Mouse (Mus musculus): ENCODE results near the gene Serhl. TPM values are rescaled to one million over a fixed set of nuclear protein-coding genes. Genes with fewer than 3 reads are reported as not detected.

The Serhl gene
- polyA plus RNA-seq, 1 experiment = 15.7 TPM

DNA sequence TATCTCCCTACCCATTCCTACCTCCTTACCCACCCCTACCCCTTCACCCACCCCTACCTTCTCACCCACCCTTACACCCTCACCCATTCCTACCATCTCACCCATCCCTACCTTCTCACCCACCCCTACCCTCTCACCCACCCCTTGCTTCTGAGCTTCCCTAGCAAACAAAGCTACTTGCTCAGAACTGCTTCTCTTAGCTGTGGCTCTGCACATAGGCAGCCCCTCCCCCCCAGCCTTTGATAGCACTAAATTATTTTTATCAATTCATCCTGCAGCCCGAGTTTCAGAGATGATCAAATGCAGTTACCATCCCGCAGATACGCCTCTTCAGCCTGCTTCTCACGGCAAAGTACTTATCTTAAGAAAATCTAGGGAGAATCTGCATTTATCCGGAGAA, 5.8 kb upstream of the Serhl start:
- DNase-seq (ENCODE audit: extremely low spot score in 1 of 2, low spot score in 1 of 2) = peak in 1 of 2 experiments; percentile 49

DNA sequence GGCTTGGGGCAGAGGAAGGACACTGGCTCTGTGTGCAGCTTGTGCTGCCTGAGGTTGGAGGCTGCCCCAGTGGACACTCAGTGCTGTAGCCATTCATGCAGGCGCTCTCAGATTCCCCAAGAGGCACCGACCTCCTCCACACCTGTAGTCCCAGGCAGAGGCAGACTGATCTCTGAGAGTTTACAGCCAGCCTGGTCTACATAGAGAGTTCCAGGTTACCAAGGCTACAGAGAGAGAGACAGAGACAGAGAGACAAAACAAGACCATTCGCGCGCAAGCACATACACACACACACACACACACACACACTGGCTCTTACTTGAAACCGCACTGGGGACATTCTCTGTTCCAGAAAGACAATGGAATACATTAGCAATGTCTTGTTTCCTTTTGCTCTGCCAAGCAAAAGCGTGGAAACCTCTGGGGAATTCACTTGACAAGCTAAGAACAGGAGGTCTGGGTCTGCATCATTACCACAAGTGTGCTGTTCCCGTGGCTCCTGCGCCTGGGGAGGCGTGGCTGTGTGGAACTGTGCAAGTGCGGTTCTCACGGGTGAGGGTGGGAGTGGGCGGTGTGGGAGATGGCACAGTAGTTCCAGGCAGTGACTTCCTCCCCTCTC, 5.2 kb upstream of the Serhl start:
- peak in 1 of 2 experiments; percentile 43 for DNase-seq (ENCODE audit: extremely low spot score in 1 of 2, low spot score in 1 of 2)

DNA sequence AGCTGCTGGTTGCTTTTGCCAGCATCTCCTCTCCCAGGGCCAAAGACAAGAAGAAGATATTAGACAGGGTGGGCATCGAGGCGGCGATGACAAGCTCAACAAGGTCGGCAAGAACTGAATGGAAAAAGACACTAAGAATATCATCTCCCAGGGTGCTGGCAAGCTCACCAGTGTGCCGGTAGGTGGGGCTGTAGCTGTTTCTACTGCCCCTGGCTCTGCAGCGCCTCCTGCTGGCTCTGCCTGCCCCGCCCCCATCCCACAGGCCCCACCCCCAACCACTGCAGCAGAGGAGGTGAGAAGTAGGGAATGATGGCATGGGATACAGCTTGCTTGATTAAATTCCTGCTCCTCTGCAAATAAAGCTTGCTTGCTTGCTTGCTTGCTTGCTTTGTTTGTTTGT, 3.4 kb upstream of the Serhl start:
- DNase-seq (ENCODE audit: extremely low spot score in 1 of 2, low spot score in 1 of 2) = peak in 1 of 2 experiments; percentile 42

DNA sequence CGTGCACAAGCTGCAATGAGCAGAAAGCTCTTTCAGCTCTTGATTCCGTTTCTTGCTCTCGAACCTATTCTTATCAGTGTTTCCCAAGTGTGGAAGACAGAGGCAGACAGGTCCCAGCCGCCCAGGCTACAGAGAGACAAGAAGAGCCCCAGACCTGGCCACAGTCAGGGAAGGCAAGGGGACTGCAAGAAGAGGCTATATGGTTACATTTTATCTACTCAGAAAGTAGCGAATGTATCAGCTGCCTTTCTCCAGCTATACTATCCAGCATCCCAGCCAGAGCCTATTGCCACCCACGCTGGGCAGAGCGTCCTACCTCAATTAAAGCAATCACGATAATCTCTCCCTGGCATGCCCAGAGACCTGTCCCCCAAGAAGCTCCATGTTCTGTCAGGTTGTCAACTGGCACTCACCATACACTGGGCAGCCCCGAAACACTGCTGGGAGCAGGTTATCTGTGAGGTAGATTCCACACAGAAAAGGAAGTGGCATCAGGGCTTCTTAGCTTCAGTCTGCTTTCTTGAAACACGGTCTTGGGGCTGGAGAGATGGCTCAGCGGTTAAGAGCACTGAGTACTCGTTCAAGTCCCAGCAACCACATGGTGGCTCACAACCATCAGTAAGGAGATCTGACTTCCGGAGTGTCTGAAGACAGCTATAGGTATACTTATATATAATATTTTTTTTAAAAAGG, 2.5 kb upstream of the Serhl start:
- DNase-seq (ENCODE audit: extremely low spot score in 1 of 2, low spot score in 1 of 2) = no peak

GRCm38 (mm10) chr15:83088495-83089428, 544 bp upstream of the Serhl start:
- no peak for DNase-seq (ENCODE audit: extremely low spot score in 1 of 2, low spot score in 1 of 2)

- no peak for DNase-seq (ENCODE audit: extremely low spot score in 1 of 2, low spot score in 1 of 2)
Measured at GRCm38 (mm10) chr15:83090874-83091273, 1.6 kb downstream of the Serhl start.

DNA sequence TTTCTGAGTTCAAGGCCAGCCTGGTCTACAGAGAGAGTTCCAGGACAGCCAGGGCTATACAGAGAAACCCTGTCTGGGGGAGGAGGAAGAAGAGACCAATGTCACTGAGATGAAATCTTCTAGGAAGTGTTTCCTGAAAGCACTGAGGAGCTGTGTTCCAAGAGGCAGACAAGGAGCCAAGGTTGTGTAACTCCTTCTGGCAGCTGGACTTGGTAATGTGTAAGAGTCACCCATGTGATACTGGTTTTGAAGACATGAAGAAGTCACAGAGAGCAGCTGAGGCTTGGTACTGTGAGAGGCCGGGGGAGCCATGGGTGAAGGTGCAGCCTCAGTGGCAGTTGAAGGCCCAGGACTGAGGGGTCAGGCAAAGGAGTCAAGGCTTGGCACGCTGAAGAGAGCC, 4.4 kb downstream of the Serhl start:
- DNase-seq (ENCODE audit: extremely low spot score in 1 of 2, low spot score in 1 of 2) = no peak

- DNase-seq (ENCODE audit: extremely low spot score in 1 of 2, low spot score in 1 of 2) = no peak
Measured at GRCm38 (mm10) chr15:83095950-83096349, 6.6 kb downstream of the Serhl start.

- DNase-seq (ENCODE audit: extremely low spot score in 1 of 2, low spot score in 1 of 2) = peak in 1 of 2 experiments; percentile 61
Measured at GRCm38 (mm10) chr15:83099533-83100331, 10.4 kb downstream of the Serhl start.

DNA sequence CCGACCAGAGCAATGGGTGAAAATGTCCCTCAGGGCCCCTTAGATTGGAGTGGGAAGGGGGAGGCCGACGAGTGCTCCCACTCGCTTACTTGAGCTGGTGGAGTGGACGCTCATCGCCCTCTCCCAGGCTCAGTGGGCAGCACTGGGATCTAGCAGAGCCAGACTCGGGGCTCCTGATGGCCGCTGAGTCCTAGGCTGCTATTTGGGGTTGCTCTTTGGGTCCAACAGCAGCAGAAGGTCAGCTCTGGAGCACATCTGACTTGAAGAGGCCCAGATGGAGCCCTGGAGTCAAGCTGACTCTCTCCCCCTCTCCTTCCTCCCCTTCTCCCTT, 11.0 kb downstream of the Serhl start:
- no peak for DNase-seq (ENCODE audit: extremely low spot score in 1 of 2, low spot score in 1 of 2)

DNA sequence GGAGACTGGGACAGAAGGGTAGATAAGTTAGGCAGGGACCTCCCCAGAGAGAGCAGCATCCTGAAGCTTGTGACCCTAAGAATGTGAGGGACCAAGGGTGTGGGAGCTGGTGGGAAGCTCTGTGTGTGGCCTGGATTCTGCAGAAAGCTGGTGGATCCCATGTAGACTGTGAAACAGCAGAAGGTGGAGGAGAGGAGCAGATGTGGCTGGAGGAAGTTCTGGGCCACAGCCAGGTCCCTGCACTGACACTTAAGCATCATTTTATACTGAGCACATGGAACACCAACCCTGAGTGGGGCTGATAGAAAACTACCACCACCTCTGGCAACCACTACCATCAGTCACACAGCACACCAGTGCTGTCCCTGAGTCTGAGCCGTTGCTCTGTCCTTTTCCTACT, 13.8 kb downstream of the Serhl start:
- DNase-seq (ENCODE audit: extremely low spot score in 1 of 2, low spot score in 1 of 2) = peak in 1 of 2 experiments; percentile 67

GRCm38 (mm10) chr15:83106426-83106825, 17.1 kb downstream of the Serhl start:
- DNase-seq (ENCODE audit: extremely low spot score in 1 of 2, low spot score in 1 of 2) = no peak

- DNase-seq (ENCODE audit: extremely low spot score in 1 of 2, low spot score in 1 of 2) = no peak
Measured at GRCm38 (mm10) chr15:83107814-83108213, 18.5 kb downstream of the Serhl start.

- no peak for DNase-seq (ENCODE audit: extremely low spot score in 1 of 2, low spot score in 1 of 2)
Measured at GRCm38 (mm10) chr15:83111290-83111689, 22.0 kb downstream of the Serhl start.

DNA sequence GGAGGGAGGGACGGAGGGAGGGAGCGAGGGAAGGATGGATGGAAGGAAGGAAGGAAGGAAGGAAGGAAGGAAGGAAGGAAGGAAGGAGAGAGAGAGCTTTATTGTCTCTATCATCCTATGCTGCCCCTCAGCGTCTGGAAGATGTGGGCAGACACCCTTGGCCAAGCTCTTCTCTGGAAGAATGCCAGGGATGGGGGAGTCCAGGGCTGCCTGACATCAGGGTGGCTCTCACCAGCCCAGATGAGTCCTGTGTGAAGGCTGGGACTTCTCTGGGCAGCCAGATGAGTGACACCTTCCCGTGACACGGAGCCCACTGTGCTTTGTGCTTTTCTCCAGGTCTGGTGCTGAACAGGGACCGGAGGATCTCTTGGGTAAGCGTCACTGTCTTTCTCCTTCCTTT, 22.6 kb downstream of the Serhl start:
- DNase-seq (ENCODE audit: extremely low spot score in 1 of 2, low spot score in 1 of 2) = no peak

DNA sequence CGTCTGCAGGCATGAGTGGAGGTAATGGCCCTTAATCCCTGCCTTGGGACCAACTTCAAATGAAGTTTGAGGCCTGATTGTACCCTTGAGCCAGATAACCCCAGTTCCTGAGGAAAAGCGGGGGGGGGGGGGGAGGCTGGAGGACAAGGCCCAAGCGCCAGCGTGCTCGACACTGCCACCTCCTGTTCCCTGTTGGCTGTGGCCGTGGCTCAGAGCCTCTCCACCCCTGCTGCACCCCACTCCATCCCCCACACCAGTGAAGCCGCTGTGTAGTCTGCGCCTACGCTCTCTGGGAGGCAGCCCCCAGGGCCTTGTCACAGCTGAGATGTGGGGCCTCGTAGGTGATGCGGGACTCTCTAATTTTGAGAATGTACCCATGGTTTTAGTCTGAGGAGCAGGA, 23.6 kb downstream of the Serhl start:
- DNase-seq (ENCODE audit: extremely low spot score in 1 of 2, low spot score in 1 of 2) = peak in 1 of 2 experiments; percentile 79

DNA sequence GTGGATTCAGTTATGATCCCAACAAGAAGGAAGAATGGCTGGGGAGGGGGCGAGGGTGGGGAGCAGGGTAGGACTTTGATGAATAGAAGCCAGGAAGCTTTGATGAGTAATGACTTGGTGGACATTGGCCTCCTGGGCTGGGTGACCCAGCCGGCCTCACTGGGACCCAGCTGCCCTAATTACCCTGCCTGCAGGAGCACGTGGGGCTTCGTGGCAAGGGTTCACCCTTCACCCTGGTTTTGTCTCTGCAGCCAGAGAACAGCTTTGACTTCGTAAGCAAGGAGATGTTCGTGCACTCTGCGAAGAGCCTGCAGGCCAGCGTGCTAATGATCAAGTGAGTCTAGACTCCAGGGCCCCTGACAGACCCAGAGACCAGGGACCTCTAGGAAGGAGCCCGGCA, 24.8 kb downstream of the Serhl start:
- no peak for DNase-seq (ENCODE audit: extremely low spot score in 1 of 2, low spot score in 1 of 2)

DNA sequence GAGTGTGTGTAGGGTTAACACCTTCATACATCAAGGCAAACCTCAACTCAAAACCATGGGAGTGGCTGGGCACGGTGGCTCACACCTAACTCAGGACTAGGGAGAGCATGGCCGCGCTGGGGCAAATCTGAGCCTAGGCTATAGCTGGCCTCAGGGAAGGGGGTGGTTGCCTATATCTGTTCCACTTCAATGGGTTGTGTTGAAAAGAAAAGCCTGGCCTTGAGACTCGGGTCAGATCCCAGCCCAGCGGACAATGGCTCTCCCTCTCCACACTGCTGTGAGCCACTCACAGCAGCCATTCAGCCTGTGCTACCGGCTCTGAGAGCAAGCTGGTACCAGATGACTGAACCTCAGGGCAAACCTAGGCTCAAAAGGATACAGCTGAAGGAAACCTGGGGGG, 25.8 kb downstream of the Serhl start:
- DNase-seq (ENCODE audit: extremely low spot score in 1 of 2, low spot score in 1 of 2) = no peak

GRCm38 (mm10) chr15:83118360-83118759, 29.1 kb downstream of the Serhl start:
- DNase-seq (ENCODE audit: extremely low spot score in 1 of 2, low spot score in 1 of 2) = peak in 1 of 2 experiments; percentile 70

DNA sequence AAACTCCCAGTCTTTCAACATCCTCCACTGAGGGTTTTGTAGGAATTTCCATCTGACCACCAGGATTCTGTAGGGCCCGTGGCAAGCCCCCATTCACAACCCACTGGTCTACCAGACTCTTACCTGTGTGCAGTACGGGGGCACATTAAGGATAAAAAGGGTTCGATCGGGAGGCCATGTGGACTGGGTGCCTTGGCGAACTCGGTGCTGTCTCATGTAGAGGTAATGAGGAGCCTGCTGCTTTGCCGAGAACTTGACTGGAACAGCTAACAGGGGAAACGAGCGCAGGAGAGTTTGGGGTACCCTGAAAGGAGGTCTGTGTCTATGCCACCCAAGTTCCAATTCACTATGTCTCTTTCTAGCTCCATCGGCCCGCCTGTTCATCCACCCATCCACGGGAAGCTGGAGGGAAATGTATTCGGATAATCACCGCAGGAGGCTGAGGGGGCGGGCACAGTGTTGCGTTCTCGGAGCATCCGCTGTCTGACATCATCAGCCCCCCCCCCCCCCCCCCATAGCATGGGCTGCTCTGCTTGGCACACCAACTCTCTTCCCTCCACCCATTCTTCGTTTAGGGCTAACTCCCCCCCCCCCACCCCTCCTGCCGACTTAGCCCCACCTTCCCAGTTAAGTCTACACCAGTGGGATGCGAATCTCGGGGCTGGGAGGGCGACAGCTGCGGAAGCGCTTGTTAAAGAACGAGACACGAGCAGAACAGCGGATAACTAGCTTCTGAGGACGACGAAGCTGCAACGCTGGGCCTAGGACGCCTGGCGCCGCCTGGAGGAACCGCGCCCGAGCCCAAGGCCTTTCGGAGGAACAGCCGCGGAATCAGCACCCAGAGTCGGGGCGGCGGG, 32.6 kb downstream of the Serhl start:
- DNase-seq (ENCODE audit: extremely low spot score in 1 of 2, low spot score in 1 of 2) = peak; percentile 37 to 78
